Mouse (Mus musculus) lung, adult 2 months (tissue): ENCODE measurements around the gene Adamtsl1.

Experiments used
- CTCF ChIP-seq: fragments of 200-500 bp; IDR thresholded peaks from 2 replicates; pipeline ENCODE4 v1.5.1; 2011; ENCODE audit warnings: mild to moderate bottlenecking, low read length, control low read depth; ENCODE audit not compliant: insufficient read depth
- POLR2A ChIP-seq: fragments of 200-500 bp; IDR thresholded peaks from 2 replicates; pipeline ENCODE4 v1.6.1; 2011; ENCODE audit warnings: low read depth, mild to moderate bottlenecking, control low read depth, low read length, borderline replicate concordance; ENCODE audit errors: extremely low read depth

DNA sequence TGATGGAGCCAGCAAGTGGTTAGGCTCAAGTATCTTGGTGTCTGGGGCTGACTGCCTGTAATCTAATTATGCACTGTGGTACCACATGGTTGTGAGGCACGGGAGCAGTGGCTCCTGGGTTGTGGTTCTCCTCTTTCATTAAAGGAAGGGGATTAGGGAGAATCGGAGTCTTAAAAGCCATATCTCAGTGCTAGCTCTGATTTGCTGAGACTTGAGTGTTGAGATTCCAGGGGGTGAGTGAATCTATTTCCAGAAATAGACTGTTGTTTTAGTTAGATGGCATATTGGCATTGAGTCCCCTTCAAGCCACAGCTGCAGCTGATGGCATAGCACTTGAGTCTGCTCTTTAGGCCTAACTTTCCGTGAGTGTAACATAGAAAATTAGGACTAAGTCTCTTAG is 877.2 kb downstream of the Adamtsl1 start:
- TF ChIP-seq CTCF (no peak), POLR2A (no peak)
